Mouse (Mus musculus): ENCODE measurements around the gene Wdr44. TPM values are rescaled to one million over a fixed set of nuclear protein-coding genes. Genes with fewer than 3 reads are reported as not detected.
"Not testable (repeated sequence)": the region's sequence is repeated elsewhere in the genome, so short reads cannot be mapped to it uniquely, and the experiment has no call there.

Gene Wdr44
- total and polyA plus RNA-seq, 3 experiments: 2.1 to 9.3 (median 9.1) TPM

DNA sequence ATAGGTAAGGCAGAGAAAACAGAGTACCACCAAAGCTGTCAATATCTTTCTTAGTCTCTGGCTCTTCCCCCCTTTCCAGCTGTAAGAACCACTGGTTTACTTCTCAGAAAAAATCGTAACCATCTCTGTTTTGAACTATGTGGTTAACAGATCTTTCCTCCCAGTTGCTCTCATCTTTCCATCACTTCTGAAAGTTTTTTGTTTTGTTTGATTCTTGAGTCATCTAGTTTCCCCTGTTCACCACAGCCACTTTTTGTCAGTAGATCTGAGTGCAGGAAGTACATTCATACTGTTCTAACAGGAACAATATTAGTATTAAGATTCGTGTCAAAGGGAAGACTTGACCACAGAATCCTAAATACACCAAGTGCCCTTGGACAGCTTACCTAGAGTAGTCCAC is 117.5 kb downstream of the Wdr44 start:
- WGBS: 74% methylated on average over 2 of the region's 2 CpGs
- H3K79me2 ChIP-seq (replicated peaks; ENCODE audit: control insufficient read depth, insufficient read depth, low read length): no peaks in the 10 kb centered on the region
- no peak overlapping the region for H3K4me3 ChIP-seq
- intact Hi-C loops (cut with DNase I): no loop called here
- H3K36me3 ChIP-seq (ENCODE audit: control insufficient read depth, insufficient read depth, low read length): no peaks in the 10 kb centered on the region
- no peak overlapping the region for H3K27ac ChIP-seq
- no peaks in the 10 kb centered on the region for H3K4me1 ChIP-seq (ENCODE audit: control insufficient read depth, insufficient read depth, low read length)
- TF ChIP-seq CTCF (IDR thresholded peaks at IDR 0.05): no peak
- no peak for TF ChIP-seq EP300 (IDR thresholded peaks at IDR 0.05; ENCODE audit: insufficient read depth, low read depth, low read length)
- TF ChIP-seq POLR2A (IDR thresholded peaks at IDR 0.05; ENCODE audit: insufficient read depth, low read depth, low read length): no peak
- no peak overlapping the region for H3K9ac ChIP-seq (ENCODE audit: low read depth, low read length)
- no peaks in the 10 kb centered on the region for H3K27me3 ChIP-seq (ENCODE audit: control insufficient read depth, insufficient read depth, low read length)
- no peak for DNase-seq

DNA sequence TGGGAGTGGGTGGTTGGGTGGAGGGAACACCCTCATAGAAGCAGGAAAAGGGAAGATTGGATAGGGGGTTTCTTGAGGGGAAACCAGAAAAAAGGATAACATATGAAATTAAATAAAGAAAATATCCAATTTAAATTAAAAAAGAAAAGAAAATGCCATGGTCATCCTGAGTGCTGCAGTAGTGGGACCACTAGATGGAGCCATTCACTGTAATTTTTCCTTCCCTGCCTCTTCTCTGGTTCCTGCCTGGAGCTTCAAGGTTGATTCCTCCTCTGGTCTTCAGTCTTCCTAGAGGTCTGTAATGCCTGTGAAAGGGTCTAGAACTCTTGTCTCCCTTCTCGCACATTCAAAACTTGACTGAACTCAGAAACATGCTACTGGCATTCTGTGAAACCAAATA is 120.4 kb downstream of the Wdr44 start:
- H3K27ac ChIP-seq; H3K4me3 ChIP-seq; DNase-seq; H3K9ac ChIP-seq (ENCODE audit: low read depth, low read length); H3K4me1 ChIP-seq (ENCODE audit: control insufficient read depth, insufficient read depth, low read length); H3K79me2 ChIP-seq (replicated peaks; ENCODE audit: control insufficient read depth, insufficient read depth, low read length); H3K36me3 ChIP-seq (ENCODE audit: control insufficient read depth, insufficient read depth, low read length); intact Hi-C loops (cut with DNase I); H3K27me3 ChIP-seq (ENCODE audit: control insufficient read depth, insufficient read depth, low read length): not testable (repeated sequence)
- 67% methylated on average over 1 of the region's 1 CpGs for WGBS
- peak; percentile 59 for TF ChIP-seq CTCF (IDR thresholded peaks at IDR 0.05)

DNA sequence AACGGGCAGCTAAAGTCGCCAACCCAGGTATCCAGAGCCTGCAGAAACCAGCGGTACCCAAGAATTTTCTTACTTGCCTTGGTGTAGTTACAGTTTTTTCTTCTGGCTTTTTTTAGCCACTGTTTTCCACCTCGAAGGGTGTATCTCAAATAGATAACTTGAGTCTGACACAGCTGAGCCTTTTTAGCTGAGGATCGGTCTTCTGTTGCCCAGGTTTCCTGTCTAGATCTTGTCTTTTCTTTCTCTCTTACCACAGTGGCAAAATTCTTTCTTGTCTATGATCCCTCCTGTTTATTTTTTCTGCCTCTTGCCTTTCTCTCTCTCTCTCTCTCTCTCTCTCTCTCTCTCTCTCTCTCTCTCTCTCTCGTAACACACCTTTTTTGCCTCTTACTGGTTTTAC is 130.0 kb downstream of the Wdr44 start:
- intact Hi-C loops (cut with DNase I): not testable (repeated sequence)
- 67% methylated on average over 6 of the region's 6 CpGs for WGBS

DNA sequence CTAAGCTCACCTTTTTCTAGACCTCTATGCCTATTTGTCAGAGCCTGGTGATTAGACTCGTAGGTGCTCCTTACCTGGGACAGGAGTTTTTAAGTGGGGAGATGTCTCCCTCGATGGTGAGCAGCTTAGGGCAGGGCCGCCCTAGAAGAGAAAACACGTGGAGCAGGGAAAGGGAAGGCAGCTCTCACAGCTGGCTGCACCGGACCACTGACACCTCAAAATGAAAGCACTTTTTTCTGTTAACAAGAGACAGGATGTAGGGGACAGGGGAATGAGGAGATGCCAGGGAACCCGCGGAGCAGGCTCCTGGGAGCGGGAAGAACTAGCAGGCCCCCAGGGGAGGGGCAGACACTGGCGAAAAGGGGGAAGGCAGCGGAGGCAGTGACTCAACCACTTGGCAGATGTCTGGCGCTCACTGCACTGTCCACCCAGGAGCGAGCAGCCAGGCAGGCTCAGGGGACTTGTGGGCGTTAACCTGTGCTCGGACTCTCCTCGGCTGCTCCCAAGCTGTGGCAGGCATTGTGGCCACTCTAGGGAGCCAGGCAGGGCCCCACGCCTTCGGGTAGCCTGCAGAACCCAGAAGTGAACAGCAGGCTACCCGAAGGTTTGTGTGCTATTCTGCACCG is 130.7 kb downstream of the Wdr44 start:
- no peak overlapping the region for H3K27ac ChIP-seq
- H3K4me1 ChIP-seq (ENCODE audit: control insufficient read depth, insufficient read depth, low read length): no peaks in the 10 kb centered on the region
- no peaks in the 10 kb centered on the region for H3K79me2 ChIP-seq (replicated peaks; ENCODE audit: control insufficient read depth, insufficient read depth, low read length)
- H3K9ac ChIP-seq (ENCODE audit: low read depth, low read length): no peak overlapping the region; the same call in 1 of the 2 replicates
- intact Hi-C loops (cut with DNase I): no loop called here
- TF ChIP-seq CTCF (IDR thresholded peaks at IDR 0.05) (no peak), EP300 (IDR thresholded peaks at IDR 0.05; ENCODE audit: insufficient read depth, low read depth, low read length) (no peak), POLR2A (IDR thresholded peaks at IDR 0.05; ENCODE audit: insufficient read depth, low read depth, low read length) (no peak)
- H3K4me3 ChIP-seq: peak overlapping the region; percentile 29; the same call in 1 of the 2 replicates
- peak; percentile 34 to 36 for DNase-seq
- 48% methylated on average over 19 of the region's 19 CpGs for WGBS
- no peaks in the 10 kb centered on the region for H3K36me3 ChIP-seq (ENCODE audit: control insufficient read depth, insufficient read depth, low read length)
- no peaks in the 10 kb centered on the region for H3K27me3 ChIP-seq (ENCODE audit: control insufficient read depth, insufficient read depth, low read length)

More for the DNA sequence above, 130.0 kb downstream of the Wdr44 start:
- not testable (repeated sequence) for H3K27ac ChIP-seq; H3K9ac ChIP-seq (ENCODE audit: low read depth, low read length); H3K79me2 ChIP-seq (replicated peaks; ENCODE audit: control insufficient read depth, insufficient read depth, low read length); DNase-seq; H3K4me1 ChIP-seq (ENCODE audit: control insufficient read depth, insufficient read depth, low read length); H3K36me3 ChIP-seq (ENCODE audit: control insufficient read depth, insufficient read depth, low read length); H3K27me3 ChIP-seq (ENCODE audit: control insufficient read depth, insufficient read depth, low read length); H3K4me3 ChIP-seq

DNA sequence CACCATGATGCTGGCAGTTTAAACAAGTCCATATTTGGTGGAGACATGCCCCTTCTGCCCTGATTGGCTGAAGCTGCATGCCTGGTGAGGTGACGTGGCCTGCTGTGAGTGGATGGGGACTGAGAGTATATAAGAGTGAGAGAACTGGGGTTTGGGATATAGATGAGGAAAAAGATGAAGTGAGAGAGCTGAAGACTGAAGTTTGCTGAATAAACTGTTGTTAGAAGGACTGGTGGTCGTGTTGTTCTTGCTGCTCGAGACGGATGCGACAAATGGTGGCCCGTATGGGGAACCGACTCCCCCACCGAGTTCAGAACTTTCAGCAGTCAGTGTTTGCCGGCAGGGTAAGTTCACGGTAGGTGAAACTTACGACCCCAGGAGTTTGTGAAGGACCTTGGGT is 140.9 kb downstream of the Wdr44 start:
- WGBS: 85% methylated on average over 11 of the region's 11 CpGs
- H3K27ac ChIP-seq; H3K36me3 ChIP-seq (ENCODE audit: control insufficient read depth, insufficient read depth, low read length); H3K9ac ChIP-seq (ENCODE audit: low read depth, low read length); H3K79me2 ChIP-seq (replicated peaks; ENCODE audit: control insufficient read depth, insufficient read depth, low read length); intact Hi-C loops (cut with DNase I); H3K4me3 ChIP-seq; H3K27me3 ChIP-seq (ENCODE audit: control insufficient read depth, insufficient read depth, low read length); H3K4me1 ChIP-seq (ENCODE audit: control insufficient read depth, insufficient read depth, low read length); DNase-seq: not testable (repeated sequence)

DNA sequence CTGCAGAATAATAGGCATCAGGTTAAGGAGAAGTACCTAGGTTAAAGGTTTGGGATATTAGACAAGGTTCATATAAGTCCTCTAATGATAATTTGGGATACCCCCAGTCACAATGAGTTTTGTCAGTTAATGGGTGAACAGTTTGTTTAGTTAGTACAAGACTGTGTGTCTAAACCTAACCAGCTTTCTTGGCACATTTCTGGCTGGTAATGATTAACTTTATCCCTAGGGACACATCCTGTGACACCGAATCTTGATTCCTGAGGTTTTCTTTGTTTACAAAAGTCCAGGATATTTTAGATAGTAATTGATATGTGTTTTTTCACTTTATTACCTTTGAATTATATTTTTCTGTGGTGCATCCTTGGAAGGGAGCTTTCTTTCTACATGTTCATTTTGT is 148.1 kb downstream of the Wdr44 start:
- no peak overlapping the region for H3K27ac ChIP-seq
- no peaks in the 10 kb centered on the region for H3K79me2 ChIP-seq (replicated peaks; ENCODE audit: control insufficient read depth, insufficient read depth, low read length)
- H3K4me3 ChIP-seq: no peak overlapping the region
- H3K4me1 ChIP-seq (ENCODE audit: control insufficient read depth, insufficient read depth, low read length): no peaks in the 10 kb centered on the region
- WGBS: 55% methylated on average over 1 of the region's 1 CpGs
- H3K36me3 ChIP-seq (ENCODE audit: control insufficient read depth, insufficient read depth, low read length): no peaks in the 10 kb centered on the region
- TF ChIP-seq POLR2A (IDR thresholded peaks at IDR 0.05; ENCODE audit: insufficient read depth, low read depth, low read length) (no peak), EP300 (IDR thresholded peaks at IDR 0.05; ENCODE audit: insufficient read depth, low read depth, low read length) (no peak), CTCF (IDR thresholded peaks at IDR 0.05) (no peak)
- H3K27me3 ChIP-seq (ENCODE audit: control insufficient read depth, insufficient read depth, low read length): no peaks in the 10 kb centered on the region
- no peak for DNase-seq
- intact Hi-C loops (cut with DNase I): no loop called here
- H3K9ac ChIP-seq (ENCODE audit: low read depth, low read length): no peak overlapping the region

Other genes with a start within 250 kb of the Wdr44 start
- gene Gm4907, start 189.5 kb downstream of the Wdr44 start, total RNA-seq (2021): not detected
- gene Gm4907, start 189.5 kb downstream of the Wdr44 start, polyA plus RNA-seq (2012; rRNA removed): not detected in 2 replicates

Data from heart, adult 2 months (tissue).